Mouse (Mus musculus): ENCODE data around the gene Rpap3. TPM values are rescaled to one million over a fixed set of nuclear protein-coding genes. Genes with fewer than 3 reads are reported as not detected.

Gene Rpap3
- polyA plus RNA-seq, 1 experiment from 2014 or later, result 20.5 TPM

GRCm38 (mm10) chr15:97742074-97742473 is 36.4 kb upstream of the Rpap3 start:
- H3K9me3 ChIP-seq (replicated peaks; ENCODE audit: control insufficient read depth, low read length), result no peaks in the 10 kb centered on the region

GRCm38 (mm10) chr15:97741662-97742061 is 36.0 kb upstream of the Rpap3 start:
- Histone ChIP-seq H3K27ac (ENCODE audit: low read length) (no peak overlapping the region), H3K27me3 (ENCODE audit: control insufficient read depth, insufficient read depth, low read length) (no peaks in the 10 kb centered on the region)
- WGBS, result 89% methylated on average over 12 of the region's 12 CpGs

More at GRCm38 (mm10) chr15:97742074-97742473, 36.4 kb upstream of the Rpap3 start:
- Histone ChIP-seq H3K27me3 (ENCODE audit: control insufficient read depth, insufficient read depth, low read length) (no peaks in the 10 kb centered on the region), H3K4me1 (ENCODE audit: control insufficient read depth, insufficient read depth, low read length) (peaks cover 4% of the 10 kb centered on the region; the same call in 1 of the 2 replicates), H3K4me3 (replicated peaks; ENCODE audit: low read length) (no peak overlapping the region), H3K4me2 (ENCODE audit: low read depth, low read length) (no peak overlapping the region), H3K27ac (ENCODE audit: low read length) (no peak overlapping the region), H3K36me3 (ENCODE audit: control insufficient read depth, insufficient read depth, low read length) (no peaks in the 10 kb centered on the region), H3K9ac (ENCODE audit: low read length) (no peak overlapping the region)
- 64% methylated on average over 7 of the region's 7 CpGs for WGBS
- no peak for ATAC-seq (ENCODE audit: insufficient read depth, low FRiP score)

GRCm38 (mm10) chr15:97740283-97740732 is 34.7 kb upstream of the Rpap3 start:
- no peak for ATAC-seq (ENCODE audit: insufficient read depth, low FRiP score)
- no peaks in the 10 kb centered on the region for H3K36me3 ChIP-seq (ENCODE audit: control insufficient read depth, insufficient read depth, low read length)
- H3K4me3 ChIP-seq (replicated peaks; ENCODE audit: low read length), result no peak overlapping the region
- peaks cover 4% of the 10 kb centered on the region; the same call in 1 of the 2 replicates for H3K4me1 ChIP-seq (ENCODE audit: control insufficient read depth, insufficient read depth, low read length)
- no peaks in the 10 kb centered on the region for H3K27me3 ChIP-seq (ENCODE audit: control insufficient read depth, insufficient read depth, low read length)
- H3K4me2 ChIP-seq (ENCODE audit: low read depth, low read length), result no peak overlapping the region
- H3K27ac ChIP-seq (ENCODE audit: low read length), result no peak overlapping the region
- H3K9me3 ChIP-seq (replicated peaks; ENCODE audit: control insufficient read depth, low read length), result no peaks in the 10 kb centered on the region
- H3K9ac ChIP-seq (ENCODE audit: low read length), result no peak overlapping the region
- 80% methylated on average over 9 of the region's 9 CpGs for WGBS

More at GRCm38 (mm10) chr15:97741662-97742061, 36.0 kb upstream of the Rpap3 start:
- no peak for ATAC-seq (ENCODE audit: insufficient read depth, low FRiP score)
- no peak overlapping the region for H3K4me3 ChIP-seq (replicated peaks; ENCODE audit: low read length)
- peaks cover 4% of the 10 kb centered on the region; the same call in 1 of the 2 replicates for H3K4me1 ChIP-seq (ENCODE audit: control insufficient read depth, insufficient read depth, low read length)
- H3K9ac ChIP-seq (ENCODE audit: low read length), result 0 out of 2 replicates have a peak overlapping the region, but pooled peaks have one; percentile 8
- H3K36me3 ChIP-seq (ENCODE audit: control insufficient read depth, insufficient read depth, low read length), result no peaks in the 10 kb centered on the region
- H3K4me2 ChIP-seq (ENCODE audit: low read depth, low read length), result no peak overlapping the region
- no peaks in the 10 kb centered on the region for H3K9me3 ChIP-seq (replicated peaks; ENCODE audit: control insufficient read depth, low read length)

- H3K27me3 ChIP-seq (ENCODE audit: control insufficient read depth, insufficient read depth, low read length), result no peaks in the 10 kb centered on the region
- H3K4me1 ChIP-seq (ENCODE audit: control insufficient read depth, insufficient read depth, low read length), result no peaks in the 10 kb centered on the region
- no peaks in the 10 kb centered on the region for H3K36me3 ChIP-seq (ENCODE audit: control insufficient read depth, insufficient read depth, low read length)
- no peak overlapping the region for H3K27ac ChIP-seq (ENCODE audit: low read length)
- 85% methylated on average over 7 of the region's 7 CpGs for WGBS
- H3K4me3 ChIP-seq (replicated peaks; ENCODE audit: low read length), result no peak overlapping the region
- H3K4me2 ChIP-seq (ENCODE audit: low read depth, low read length), result no peak overlapping the region
- no peak overlapping the region for H3K9ac ChIP-seq (ENCODE audit: low read length)
- ATAC-seq (ENCODE audit: insufficient read depth, low FRiP score), result no peak
- H3K9me3 ChIP-seq (replicated peaks; ENCODE audit: control insufficient read depth, low read length), result no peaks in the 10 kb centered on the region
Measured at GRCm38 (mm10) chr15:97738923-97739322, 33.3 kb upstream of the Rpap3 start.

GRCm38 (mm10) chr15:97731988-97732387 is 26.4 kb upstream of the Rpap3 start:
- H3K4me3 ChIP-seq (replicated peaks; ENCODE audit: low read length), result no peak overlapping the region
- no peak overlapping the region for H3K27ac ChIP-seq (ENCODE audit: low read length)
- ATAC-seq (ENCODE audit: insufficient read depth, low FRiP score), result no peak
- no peaks in the 10 kb centered on the region for H3K27me3 ChIP-seq (ENCODE audit: control insufficient read depth, insufficient read depth, low read length)
- H3K9ac ChIP-seq (ENCODE audit: low read length), result no peak overlapping the region
- 91% methylated on average over 11 of the region's 11 CpGs for WGBS
- H3K4me2 ChIP-seq (ENCODE audit: low read depth, low read length), result no peak overlapping the region
- H3K9me3 ChIP-seq (replicated peaks; ENCODE audit: control insufficient read depth, low read length), result no peaks in the 10 kb centered on the region
- no peaks in the 10 kb centered on the region for H3K36me3 ChIP-seq (ENCODE audit: control insufficient read depth, insufficient read depth, low read length)
- no peaks in the 10 kb centered on the region for H3K4me1 ChIP-seq (ENCODE audit: control insufficient read depth, insufficient read depth, low read length)

- 89% methylated on average over 8 of the region's 8 CpGs for WGBS
- no peak within 1 kb of the TSS for H3K9ac ChIP-seq (ENCODE audit: low read length)
- no peak within 1 kb of the TSS for H3K4me2 ChIP-seq (ENCODE audit: low read depth, low read length)
- no peaks in the 10 kb centered on the region for H3K27me3 ChIP-seq (ENCODE audit: control insufficient read depth, insufficient read depth, low read length)
- no peaks in the 10 kb centered on the region for H3K4me1 ChIP-seq (ENCODE audit: control insufficient read depth, insufficient read depth, low read length)
- no peaks in the 10 kb centered on the region for H3K36me3 ChIP-seq (ENCODE audit: control insufficient read depth, insufficient read depth, low read length)
- no peaks in the 10 kb centered on the region for H3K9me3 ChIP-seq (replicated peaks; ENCODE audit: control insufficient read depth, low read length)
- no peak within 1 kb of the TSS for H3K4me3 ChIP-seq (replicated peaks; ENCODE audit: low read length)
- ATAC-seq (ENCODE audit: insufficient read depth, low FRiP score), result no peak
- no peak within 1 kb of the TSS for H3K27ac ChIP-seq (ENCODE audit: low read length)
Measured at GRCm38 (mm10) chr15:97731111-97731510, 25.5 kb upstream of the Rpap3 start, which contains the start of gene Endou. TSS of gene Endou (minus strand) at chr15:97731339.

- ATAC-seq (ENCODE audit: insufficient read depth, low FRiP score), result no peak
- no peaks in the 10 kb centered on the region for H3K9me3 ChIP-seq (replicated peaks; ENCODE audit: control insufficient read depth, low read length)
- H3K4me2 ChIP-seq (ENCODE audit: low read depth, low read length), result no peak overlapping the region
- no peaks in the 10 kb centered on the region for H3K4me1 ChIP-seq (ENCODE audit: control insufficient read depth, insufficient read depth, low read length)
- H3K27me3 ChIP-seq (ENCODE audit: control insufficient read depth, insufficient read depth, low read length), result no peaks in the 10 kb centered on the region
- H3K9ac ChIP-seq (ENCODE audit: low read length), result no peak overlapping the region
- H3K36me3 ChIP-seq (ENCODE audit: control insufficient read depth, insufficient read depth, low read length), result no peaks in the 10 kb centered on the region
- no peak overlapping the region for H3K27ac ChIP-seq (ENCODE audit: low read length)
- WGBS, result 49% methylated on average over 6 of the region's 6 CpGs
- no peak overlapping the region for H3K4me3 ChIP-seq (replicated peaks; ENCODE audit: low read length)
Measured at GRCm38 (mm10) chr15:97730365-97730764, 24.7 kb upstream of the Rpap3 start.

- WGBS, result 64% methylated on average over 7 of the region's 7 CpGs
- Histone ChIP-seq H3K4me2 (ENCODE audit: low read depth, low read length) (no peak overlapping the region), H3K9me3 (replicated peaks; ENCODE audit: control insufficient read depth, low read length) (no peaks in the 10 kb centered on the region), H3K4me1 (ENCODE audit: control insufficient read depth, insufficient read depth, low read length) (no peaks in the 10 kb centered on the region), H3K9ac (ENCODE audit: low read length) (no peak overlapping the region), H3K27ac (ENCODE audit: low read length) (no peak overlapping the region), H3K4me3 (replicated peaks; ENCODE audit: low read length) (no peak overlapping the region), H3K27me3 (ENCODE audit: control insufficient read depth, insufficient read depth, low read length) (no peaks in the 10 kb centered on the region), H3K36me3 (ENCODE audit: control insufficient read depth, insufficient read depth, low read length) (no peaks in the 10 kb centered on the region)
- ATAC-seq (ENCODE audit: insufficient read depth, low FRiP score), result no peak
Measured at GRCm38 (mm10) chr15:97728804-97729203, 23.2 kb upstream of the Rpap3 start.

GRCm38 (mm10) chr15:97728394-97728793 is 22.8 kb upstream of the Rpap3 start:
- H3K4me2 ChIP-seq (ENCODE audit: low read depth, low read length), result no peak overlapping the region
- H3K4me3 ChIP-seq (replicated peaks; ENCODE audit: low read length), result no peak overlapping the region
- no peaks in the 10 kb centered on the region for H3K4me1 ChIP-seq (ENCODE audit: control insufficient read depth, insufficient read depth, low read length)
- no peak for ATAC-seq (ENCODE audit: insufficient read depth, low FRiP score)
- no peaks in the 10 kb centered on the region for H3K36me3 ChIP-seq (ENCODE audit: control insufficient read depth, insufficient read depth, low read length)
- 71% methylated on average over 11 of the region's 11 CpGs for WGBS
- no peak overlapping the region for H3K9ac ChIP-seq (ENCODE audit: low read length)
- H3K27me3 ChIP-seq (ENCODE audit: control insufficient read depth, insufficient read depth, low read length), result no peaks in the 10 kb centered on the region
- no peak overlapping the region for H3K27ac ChIP-seq (ENCODE audit: low read length)
- H3K9me3 ChIP-seq (replicated peaks; ENCODE audit: control insufficient read depth, low read length), result no peaks in the 10 kb centered on the region

All from stomach, embryonic 16.5 days (tissue).